Mouse (Mus musculus): ENCODE measurements around the gene Sppl2c.

Sppl2c gene

DNA sequence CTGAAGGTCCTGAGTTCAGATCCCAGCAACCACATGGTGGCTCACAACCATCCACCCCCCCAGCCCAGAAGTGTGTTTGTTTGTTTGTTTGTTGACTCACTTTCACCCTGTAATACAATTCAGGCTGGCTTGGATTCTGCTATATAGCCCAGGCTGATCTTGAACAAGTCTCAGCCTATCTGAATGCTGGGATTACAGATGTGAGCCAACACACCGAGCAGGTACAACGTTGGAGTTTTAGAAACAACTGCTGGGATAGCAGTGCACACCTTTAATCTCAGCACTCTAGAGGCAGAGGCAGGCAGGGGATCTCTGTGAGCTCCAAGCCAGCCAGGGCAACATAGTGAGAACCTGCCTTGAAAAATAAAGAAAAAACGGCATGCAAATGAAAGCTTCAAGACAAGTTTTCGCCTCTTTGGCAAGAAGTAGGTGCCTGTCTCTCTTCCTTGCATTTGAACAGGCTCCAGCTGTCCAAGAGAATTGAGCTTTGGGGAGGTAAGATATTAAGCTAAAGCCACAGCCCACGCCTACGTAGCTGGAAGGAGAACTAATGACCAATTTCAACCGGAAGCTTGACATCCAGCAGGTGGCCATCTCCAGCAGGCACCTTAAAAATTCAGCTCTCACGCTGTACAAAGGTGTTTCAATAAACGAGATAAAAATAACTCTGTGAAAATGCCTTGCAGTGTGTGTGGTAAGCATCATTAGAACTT, 44.1 kb downstream of the Sppl2c start:
- TF ChIP-seq CTCF (conservative IDR thresholded peaks at IDR 0.05; ENCODE audit: low read length) (no peak), NANOG (IDR thresholded peaks at IDR 0.05; ENCODE audit: borderline replicate concordance, low read length) (no peak), POU5F1 (IDR thresholded peaks at IDR 0.05; ENCODE audit: borderline replicate concordance, low read length) (no peak)
- H3K4me3 ChIP-seq (replicated peaks; ENCODE audit: low read length): peak overlapping the region; percentile 88
- no peaks in the 10 kb centered on the region for H3K9me3 ChIP-seq (ENCODE audit: low read length)
- peaks cover 43% of the 10 kb centered on the region for H3K27me3 ChIP-seq (ENCODE audit: insufficient read depth, low read length)
- no peaks in the 10 kb centered on the region for H3K36me3 ChIP-seq (ENCODE audit: insufficient read depth, low read length)
- H3K4me1 ChIP-seq (replicated peaks; ENCODE audit: low read depth, low read length): peaks cover 44% of the 10 kb centered on the region

DNA sequence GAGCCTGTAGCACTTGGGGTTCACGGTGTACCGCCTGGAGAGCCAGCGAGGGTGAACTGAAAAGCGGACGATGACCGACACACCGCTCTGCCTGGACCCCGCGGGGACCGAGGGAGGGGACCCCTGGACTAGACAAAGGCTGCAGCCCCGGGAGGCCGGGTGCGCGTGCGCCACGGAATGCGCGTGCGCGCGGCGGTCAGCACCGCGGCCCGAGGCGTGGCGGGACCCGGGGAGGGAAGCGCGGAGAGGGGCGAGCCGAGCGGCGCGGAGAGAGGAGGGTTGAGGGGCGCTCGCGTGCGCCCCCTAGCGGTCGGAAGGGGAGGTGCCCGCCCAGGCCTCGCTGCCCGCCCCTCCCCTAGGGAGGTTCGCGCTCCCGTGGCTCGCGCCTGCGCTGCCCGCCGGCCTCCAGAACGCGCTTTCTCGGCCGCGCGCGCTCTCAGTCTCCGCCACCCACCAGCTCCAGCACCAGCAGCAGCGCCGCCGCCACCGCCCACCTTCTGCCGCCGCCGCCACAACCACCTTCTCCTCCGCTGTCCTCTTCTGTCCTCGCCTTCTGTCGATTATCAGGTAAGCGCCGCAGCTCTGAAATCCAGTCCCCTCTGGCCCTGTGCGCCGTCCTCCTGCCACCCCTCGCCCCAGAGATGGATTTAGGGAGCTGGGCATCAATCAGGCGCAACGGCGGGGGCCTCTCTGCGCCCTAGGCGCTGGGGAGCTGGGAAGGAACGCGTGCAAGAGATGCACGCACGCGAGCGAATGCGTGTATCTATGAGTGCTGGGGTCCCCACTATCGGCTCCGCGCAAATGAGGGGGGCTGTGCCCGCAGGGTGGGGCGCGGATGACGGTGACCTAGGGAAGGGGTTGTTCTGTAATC, 45.1 kb downstream of the Sppl2c start, which contains the start of gene Mapt:
Gene Mapt, plus strand, starts transcription at position 350 of the 871 bp plus-strand sequence.
- TF ChIP-seq NANOG (IDR thresholded peaks at IDR 0.05; ENCODE audit: borderline replicate concordance, low read length) (no peak), POU5F1 (IDR thresholded peaks at IDR 0.05; ENCODE audit: borderline replicate concordance, low read length) (no peak), CTCF (conservative IDR thresholded peaks at IDR 0.05; ENCODE audit: low read length) (no peak)
- Histone ChIP-seq H3K36me3 (ENCODE audit: insufficient read depth, low read length) (no peaks in the 10 kb centered on the region), H3K9me3 (ENCODE audit: low read length) (no peaks in the 10 kb centered on the region), H3K4me1 (replicated peaks; ENCODE audit: low read depth, low read length) (peaks cover 44% of the 10 kb centered on the region), H3K4me3 (replicated peaks; ENCODE audit: low read length) (peak within 1 kb of the TSS; percentile 88), H3K27me3 (ENCODE audit: insufficient read depth, low read length) (peaks cover 53% of the 10 kb centered on the region)

DNA sequence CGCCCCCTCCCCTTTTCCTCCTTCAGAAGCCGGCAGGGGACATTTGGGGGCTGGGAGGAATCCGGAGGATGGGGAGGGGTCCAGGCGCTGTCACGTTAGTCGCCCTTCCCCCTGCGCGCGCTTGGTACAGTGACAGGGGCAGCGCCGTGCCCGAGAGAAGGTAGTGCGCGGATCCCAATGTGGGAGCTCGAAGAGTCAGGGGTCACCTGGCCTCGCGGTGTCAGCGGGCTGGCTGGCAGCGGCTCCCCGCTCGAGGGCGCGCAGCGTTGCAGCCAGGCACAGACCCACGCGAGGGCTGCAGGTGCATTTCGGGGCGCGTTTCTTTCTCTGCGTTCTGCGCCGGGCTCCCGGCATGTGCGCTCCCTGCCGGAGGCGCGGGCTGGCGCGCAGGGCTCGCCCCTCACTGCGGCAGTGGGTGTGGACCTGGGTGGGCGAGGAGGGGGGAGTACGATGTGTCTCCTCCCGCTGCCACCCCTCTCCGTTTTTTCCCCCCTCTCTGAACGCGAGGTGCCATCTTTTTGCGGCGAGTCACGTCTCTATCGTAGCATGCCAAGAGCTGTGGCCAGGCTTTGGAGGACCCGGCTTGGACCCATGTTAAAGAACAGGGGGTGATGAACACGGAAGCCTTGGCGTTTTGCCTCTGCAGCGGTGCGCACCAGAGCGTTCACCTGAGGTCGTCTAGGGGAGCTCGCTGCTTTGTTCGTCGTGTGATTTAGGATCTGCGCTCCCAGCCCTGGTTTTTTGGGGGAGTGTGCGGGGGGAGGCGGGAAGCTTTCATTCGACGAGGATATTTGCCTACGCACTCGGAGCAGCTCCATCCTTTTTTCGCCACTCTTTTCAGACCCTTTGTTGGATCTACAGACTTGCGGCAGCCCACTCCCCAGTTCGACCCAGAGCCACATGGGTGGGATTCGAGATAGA, 46.3 kb downstream of the Sppl2c start:
- peaks cover 61% of the 10 kb centered on the region for H3K27me3 ChIP-seq (ENCODE audit: insufficient read depth, low read length)
- TF ChIP-seq NANOG (IDR thresholded peaks at IDR 0.05; ENCODE audit: borderline replicate concordance, low read length): no peak
- TF ChIP-seq POU5F1 (IDR thresholded peaks at IDR 0.05; ENCODE audit: borderline replicate concordance, low read length): no peak
- TF ChIP-seq CTCF (conservative IDR thresholded peaks at IDR 0.05; ENCODE audit: low read length): no peak
- peaks cover 44% of the 10 kb centered on the region for H3K4me1 ChIP-seq (replicated peaks; ENCODE audit: low read depth, low read length)
- peak overlapping the region; percentile 88 for H3K4me3 ChIP-seq (replicated peaks; ENCODE audit: low read length)
- no peaks in the 10 kb centered on the region for H3K9me3 ChIP-seq (ENCODE audit: low read length)
- H3K36me3 ChIP-seq (ENCODE audit: insufficient read depth, low read length): no peaks in the 10 kb centered on the region

DNA sequence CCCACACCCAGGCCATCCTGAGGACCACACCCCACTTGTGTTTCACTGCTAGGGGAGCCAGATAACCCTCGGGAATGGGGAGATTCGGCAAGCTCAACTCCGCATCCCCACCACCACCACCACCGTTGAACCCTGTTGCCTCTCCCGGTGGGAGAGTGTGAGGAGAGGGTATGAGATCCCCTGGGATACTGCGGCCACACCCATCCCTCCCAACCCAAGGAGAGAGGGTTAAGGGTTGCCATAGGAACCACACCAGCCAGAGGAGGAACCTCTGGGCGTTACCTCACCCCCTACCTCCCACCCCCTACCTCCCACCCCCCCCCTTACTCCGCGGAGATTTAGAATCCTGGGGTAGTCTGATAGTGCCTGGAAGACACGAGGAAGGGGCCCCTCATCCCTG, 47.0 kb downstream of the Sppl2c start:
- H3K9me3 ChIP-seq (ENCODE audit: low read length): no peaks in the 10 kb centered on the region
- TF ChIP-seq POU5F1 (IDR thresholded peaks at IDR 0.05; ENCODE audit: borderline replicate concordance, low read length) (no peak), NANOG (IDR thresholded peaks at IDR 0.05; ENCODE audit: borderline replicate concordance, low read length) (no peak), CTCF (conservative IDR thresholded peaks at IDR 0.05; ENCODE audit: low read length) (no peak)
- H3K36me3 ChIP-seq (ENCODE audit: insufficient read depth, low read length): no peaks in the 10 kb centered on the region
- peaks cover 61% of the 10 kb centered on the region for H3K27me3 ChIP-seq (ENCODE audit: insufficient read depth, low read length)
- H3K4me1 ChIP-seq (replicated peaks; ENCODE audit: low read depth, low read length): peaks cover 44% of the 10 kb centered on the region
- peak overlapping the region; percentile 88 for H3K4me3 ChIP-seq (replicated peaks; ENCODE audit: low read length)

DNA sequence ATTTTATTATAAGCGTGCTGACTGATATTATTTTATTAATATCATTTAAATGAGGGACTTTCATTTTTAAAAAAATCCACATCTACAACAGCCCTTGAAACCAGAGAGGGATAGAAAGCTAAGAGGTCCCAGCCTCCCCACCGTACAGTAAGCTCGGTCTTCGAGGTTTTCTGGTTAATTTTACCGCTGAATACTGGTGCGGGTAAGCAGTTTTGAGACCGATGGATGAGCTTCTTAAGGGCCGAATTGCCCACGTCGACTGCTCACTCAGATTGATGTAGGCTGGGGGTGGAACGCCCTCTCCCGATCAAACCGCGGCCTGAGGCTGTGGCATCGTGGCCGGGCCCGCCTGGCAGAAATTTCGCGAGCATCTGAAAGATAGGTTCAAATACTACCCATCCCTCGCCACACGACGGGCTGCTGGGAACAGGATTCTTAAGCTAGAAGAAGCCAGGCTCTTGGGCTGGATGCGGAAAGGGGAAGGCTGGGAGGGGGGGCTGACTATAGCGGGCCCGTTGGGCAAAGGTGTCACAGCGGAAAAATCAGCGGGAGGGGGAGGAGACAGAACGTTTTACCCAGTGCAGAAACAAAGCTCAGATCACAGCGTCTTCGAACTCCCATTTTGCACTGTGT, 47.6 kb downstream of the Sppl2c start:
- Histone ChIP-seq H3K4me1 (replicated peaks; ENCODE audit: low read depth, low read length) (peaks cover 44% of the 10 kb centered on the region), H3K4me3 (replicated peaks; ENCODE audit: low read length) (peak overlapping the region; percentile 35; the same call in 1 of the 2 replicates), H3K36me3 (ENCODE audit: insufficient read depth, low read length) (no peaks in the 10 kb centered on the region), H3K9me3 (ENCODE audit: low read length) (no peaks in the 10 kb centered on the region), H3K27me3 (ENCODE audit: insufficient read depth, low read length) (peaks cover 61% of the 10 kb centered on the region)
- TF ChIP-seq NANOG (IDR thresholded peaks at IDR 0.05; ENCODE audit: borderline replicate concordance, low read length) (no peak), CTCF (conservative IDR thresholded peaks at IDR 0.05; ENCODE audit: low read length) (no peak), POU5F1 (IDR thresholded peaks at IDR 0.05; ENCODE audit: borderline replicate concordance, low read length) (no peak)

DNA sequence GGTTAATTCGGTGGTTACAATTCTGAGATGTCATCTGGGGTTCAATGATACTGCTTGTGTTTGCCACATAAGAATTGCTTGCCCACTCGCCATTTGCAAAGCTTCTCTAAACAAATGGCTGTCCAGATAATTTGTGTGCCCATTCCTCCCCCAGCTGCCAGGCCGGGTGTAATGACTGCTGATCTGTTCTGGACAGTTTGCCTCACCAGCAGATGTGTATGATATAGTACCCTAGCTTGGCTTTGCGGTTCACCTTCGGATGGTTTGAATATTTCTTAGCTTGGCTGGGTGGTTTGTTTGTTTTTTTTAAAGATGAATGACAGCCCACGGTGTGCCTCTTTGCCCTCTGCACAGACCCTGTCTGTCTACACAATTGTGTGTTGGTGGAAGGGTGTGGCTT, 48.6 kb downstream of the Sppl2c start:
- H3K36me3 ChIP-seq (ENCODE audit: insufficient read depth, low read length): no peaks in the 10 kb centered on the region
- H3K27me3 ChIP-seq (ENCODE audit: insufficient read depth, low read length): peaks cover 61% of the 10 kb centered on the region
- H3K4me1 ChIP-seq (replicated peaks; ENCODE audit: low read depth, low read length): peaks cover 44% of the 10 kb centered on the region
- H3K9me3 ChIP-seq (ENCODE audit: low read length): no peaks in the 10 kb centered on the region
- no peak overlapping the region for H3K4me3 ChIP-seq (replicated peaks; ENCODE audit: low read length)
- TF ChIP-seq CTCF (conservative IDR thresholded peaks at IDR 0.05; ENCODE audit: low read length) (no peak), POU5F1 (IDR thresholded peaks at IDR 0.05; ENCODE audit: borderline replicate concordance, low read length) (no peak), NANOG (IDR thresholded peaks at IDR 0.05; ENCODE audit: borderline replicate concordance, low read length) (no peak)

DNA sequence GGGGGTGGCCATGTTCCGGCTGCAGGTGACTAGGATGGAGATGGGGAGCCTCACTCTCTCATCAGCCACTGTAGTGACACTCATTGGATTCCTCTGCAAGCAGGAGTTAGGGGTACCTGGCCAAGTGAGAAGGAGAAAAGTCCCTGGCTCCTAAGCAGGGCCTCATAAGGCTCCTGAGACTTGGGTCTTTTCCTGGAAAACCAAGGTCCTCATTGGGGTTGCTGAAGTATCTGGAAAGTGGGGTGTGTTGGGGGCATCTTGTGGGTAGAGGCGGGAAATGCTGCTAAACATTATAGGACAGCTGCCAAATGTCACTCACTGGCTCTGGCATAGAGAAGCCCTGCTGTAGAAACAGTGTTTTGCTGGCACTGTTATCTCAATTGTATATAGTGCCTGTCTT, 49.8 kb downstream of the Sppl2c start:
- H3K27me3 ChIP-seq (ENCODE audit: insufficient read depth, low read length): peaks cover 56% of the 10 kb centered on the region
- no peaks in the 10 kb centered on the region for H3K9me3 ChIP-seq (ENCODE audit: low read length)
- no peak overlapping the region for H3K4me3 ChIP-seq (replicated peaks; ENCODE audit: low read length)
- TF ChIP-seq POU5F1 (IDR thresholded peaks at IDR 0.05; ENCODE audit: borderline replicate concordance, low read length) (no peak), CTCF (conservative IDR thresholded peaks at IDR 0.05; ENCODE audit: low read length) (no peak), NANOG (IDR thresholded peaks at IDR 0.05; ENCODE audit: borderline replicate concordance, low read length) (no peak)
- peaks cover 34% of the 10 kb centered on the region for H3K4me1 ChIP-seq (replicated peaks; ENCODE audit: low read depth, low read length)
- H3K36me3 ChIP-seq (ENCODE audit: insufficient read depth, low read length): no peaks in the 10 kb centered on the region

All from E14TG2a.4 (cell line).